Mouse (Mus musculus): ENCODE measurements at regions not wholly inside any gene's neighbourhood (a gene's known extent, or its start where the extent isn't known, plus 50 kb on each side); places are given as distances from the start of the nearest gene placed in this dataset.

GRCm38 (mm10) chr2:133754088-133754487 is 202.1 kb downstream of the Bmp2 start:
- TF ChIP-seq EP300 (IDR thresholded peaks at IDR 0.05; ENCODE audit: insufficient read depth, low read depth, low read length) = no peak
- no peak for TF ChIP-seq POLR2A (IDR thresholded peaks at IDR 0.05; ENCODE audit: insufficient read depth, low read length)
- no peak for TF ChIP-seq CTCF (IDR thresholded peaks at IDR 0.05; ENCODE audit: low read depth, low read length)

Measured in ES-Bruce4 (cell line).